Mouse (Mus musculus): ENCODE results near the gene Akr1b7. TPM values are rescaled to one million over a fixed set of nuclear protein-coding genes. Genes with fewer than 3 reads are reported as not detected.
A peak's percentile ranks its signal among the peaks of the same experiment; 100 is the strongest.

Akr1b7 gene
- polyA plus RNA-seq, 1 experiment from 2014 or later = not detected

DNA sequence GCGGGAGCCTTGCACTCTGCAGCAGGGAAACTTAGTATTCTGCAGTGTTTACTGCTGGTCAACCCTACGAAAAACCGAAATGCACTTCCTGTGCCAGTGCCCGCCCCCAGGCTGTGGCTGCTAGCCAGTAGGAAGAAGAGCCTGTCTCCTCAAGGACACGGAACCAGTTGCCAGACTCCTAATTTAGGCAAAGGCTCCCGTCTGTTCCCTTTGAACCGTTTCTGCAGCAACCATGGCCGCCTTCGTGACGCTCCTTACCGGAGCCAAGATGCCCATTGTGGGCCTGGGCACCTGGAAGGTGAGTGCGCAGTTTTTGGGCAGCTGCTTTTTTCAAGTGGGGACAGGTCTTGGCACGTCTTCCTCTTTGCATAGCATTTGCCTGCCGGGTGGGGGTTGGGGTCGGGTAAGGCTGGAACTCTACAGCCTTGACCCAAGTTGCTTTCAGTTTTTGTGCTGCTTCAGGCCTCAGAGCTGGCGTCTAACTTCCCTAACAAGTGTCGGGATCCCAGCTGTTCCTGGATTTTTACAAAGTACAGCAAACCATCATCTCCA is 27.9 kb upstream of the Akr1b7 start, which contains the start of gene Akr1b10:
Gene Akr1b10 (plus strand): TSS at position 109 of the 552 bp plus-strand sequence.
- Histone ChIP-seq H3K4me3 (ENCODE audit: low read depth, low read length) (peak within 1 kb of the TSS; percentile 33), H3K9me3 (replicated peaks; ENCODE audit: control insufficient read depth, low read length) (no peaks in the 10 kb centered on the region), H3K9ac (replicated peaks; ENCODE audit: low read length) (peak within 1 kb of the TSS; percentile 40), H3K36me3 (replicated peaks; ENCODE audit: control insufficient read depth, insufficient read depth, low read depth, low read length) (no peaks in the 10 kb centered on the region), H3K4me1 (ENCODE audit: control insufficient read depth, insufficient read depth, low read length) (no peaks in the 10 kb centered on the region), H3K27me3 (ENCODE audit: control insufficient read depth, insufficient read depth, low read length) (no peaks in the 10 kb centered on the region), H3K27ac (replicated peaks; ENCODE audit: low read depth, low read length) (no peak within 1 kb of the TSS), H3K4me2 (ENCODE audit: low read depth, low read length) (peak within 1 kb of the TSS; percentile 54)
- under 1% methylated on average over 17 of the region's 17 CpGs for WGBS
- ATAC-seq (replicated peaks; ENCODE audit: insufficient number of reproducible peaks, low FRiP score, low TSS enrichment, low read depth) (no peak; the same call in 1 of the 2 replicates), DNase-seq (ENCODE audit: low spot score) (peak; percentile 64)

DNA sequence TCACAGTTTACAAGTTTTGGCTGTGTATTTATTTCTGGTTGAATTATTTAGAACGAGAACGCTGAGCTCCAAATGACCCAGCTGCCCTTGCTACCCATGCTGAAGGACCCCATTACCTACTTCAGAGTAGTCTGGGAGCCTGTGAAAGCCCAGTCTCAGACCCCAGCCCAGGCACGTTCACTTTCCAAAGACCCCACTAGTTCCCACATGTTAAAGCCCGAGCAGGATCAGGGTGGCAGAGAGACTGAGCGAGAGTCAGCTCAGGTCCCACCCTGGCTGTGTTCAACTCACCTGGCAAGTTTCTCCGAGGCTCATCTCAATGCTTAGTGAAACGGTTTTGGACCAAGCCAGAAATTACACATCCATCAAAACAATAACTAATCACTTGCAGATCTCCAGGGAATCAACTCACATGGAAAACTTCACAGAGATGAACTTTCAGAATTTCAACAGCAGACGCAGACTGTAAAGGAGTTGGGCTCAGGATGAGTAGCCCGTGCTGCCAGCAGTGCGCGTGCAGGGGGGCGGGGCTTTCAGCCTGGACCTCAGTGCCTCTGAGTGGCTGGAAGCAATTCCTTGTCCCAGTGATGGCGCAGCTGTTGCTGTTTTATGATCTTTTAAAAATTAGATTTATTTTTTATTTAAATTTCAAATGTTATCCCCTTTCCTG is 27.3 kb upstream of the Akr1b7 start:
- Histone ChIP-seq H3K4me1 (ENCODE audit: control insufficient read depth, insufficient read depth, low read length) (no peaks in the 10 kb centered on the region), H3K27me3 (ENCODE audit: control insufficient read depth, insufficient read depth, low read length) (no peaks in the 10 kb centered on the region), H3K9ac (replicated peaks; ENCODE audit: low read length) (peak overlapping the region; percentile 22; the same call in 1 of the 2 replicates), H3K4me2 (ENCODE audit: low read depth, low read length) (peak overlapping the region; percentile 54), H3K9me3 (replicated peaks; ENCODE audit: control insufficient read depth, low read length) (no peaks in the 10 kb centered on the region), H3K36me3 (replicated peaks; ENCODE audit: control insufficient read depth, insufficient read depth, low read depth, low read length) (no peaks in the 10 kb centered on the region), H3K4me3 (ENCODE audit: low read depth, low read length) (peak overlapping the region; percentile 33), H3K27ac (replicated peaks; ENCODE audit: low read depth, low read length) (no peak overlapping the region)
- ATAC-seq (replicated peaks; ENCODE audit: insufficient number of reproducible peaks, low FRiP score, low TSS enrichment, low read depth) = peak; percentile 78; the same call in 1 of the 2 replicates
- peak; percentile 63 for DNase-seq (ENCODE audit: low spot score)
- 3% methylated on average over 13 of the region's 13 CpGs for WGBS

DNA sequence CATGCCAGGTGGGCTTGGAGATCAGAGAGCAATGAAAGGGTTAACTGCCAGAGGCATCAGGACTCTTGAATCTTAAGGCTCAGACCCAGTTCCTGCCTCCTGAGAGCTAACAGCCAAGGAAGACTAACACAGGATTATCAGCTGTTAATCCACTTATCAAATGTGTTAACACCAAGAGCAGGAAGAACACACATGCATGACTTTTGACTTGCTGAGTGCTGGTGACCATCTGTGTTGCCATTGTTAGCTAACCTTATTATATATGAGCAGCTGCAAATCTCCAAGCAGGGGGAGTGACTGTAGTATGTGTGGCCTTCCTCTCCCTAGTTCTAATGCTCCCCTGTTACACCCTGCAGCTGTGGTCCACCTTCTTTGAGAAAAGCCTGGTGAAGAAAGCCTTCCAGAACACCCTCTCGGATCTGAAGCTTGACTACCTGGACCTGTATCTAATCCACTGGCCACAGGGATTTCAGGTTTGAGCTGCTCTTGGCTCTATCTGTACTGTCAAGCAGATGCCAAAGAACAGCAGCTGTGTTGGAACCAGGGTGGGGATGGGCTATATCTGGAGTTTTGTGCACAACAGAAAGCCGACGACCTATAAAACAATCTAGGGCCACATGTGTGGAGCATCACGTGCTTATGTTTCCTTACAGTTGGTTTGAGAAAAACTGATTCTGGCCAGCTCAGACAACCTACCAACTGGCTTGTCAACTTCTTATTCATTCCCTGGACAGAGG is 23.5 kb upstream of the Akr1b7 start:
- H3K9ac ChIP-seq (replicated peaks; ENCODE audit: low read length) = no peak overlapping the region
- ATAC-seq (replicated peaks; ENCODE audit: insufficient number of reproducible peaks, low FRiP score, low TSS enrichment, low read depth) = no peak
- H3K4me3 ChIP-seq (ENCODE audit: low read depth, low read length) = no peak overlapping the region
- WGBS = 86% methylated on average over 4 of the region's 4 CpGs
- no peaks in the 10 kb centered on the region for H3K36me3 ChIP-seq (replicated peaks; ENCODE audit: control insufficient read depth, insufficient read depth, low read depth, low read length)
- H3K9me3 ChIP-seq (replicated peaks; ENCODE audit: control insufficient read depth, low read length) = no peaks in the 10 kb centered on the region
- H3K27ac ChIP-seq (replicated peaks; ENCODE audit: low read depth, low read length) = no peak overlapping the region
- H3K4me1 ChIP-seq (ENCODE audit: control insufficient read depth, insufficient read depth, low read length) = no peaks in the 10 kb centered on the region
- no peak for DNase-seq (ENCODE audit: low spot score)
- H3K4me2 ChIP-seq (ENCODE audit: low read depth, low read length) = no peak overlapping the region
- no peaks in the 10 kb centered on the region for H3K27me3 ChIP-seq (ENCODE audit: control insufficient read depth, insufficient read depth, low read length)

- 76% methylated on average over 5 of the region's 5 CpGs for WGBS
Measured at GRCm38 (mm10) chr6:34395897-34396296, 16.2 kb upstream of the Akr1b7 start.

GRCm38 (mm10) chr6:34398431-34398830 is 13.7 kb upstream of the Akr1b7 start:
- ATAC-seq (replicated peaks; ENCODE audit: insufficient number of reproducible peaks, low FRiP score, low TSS enrichment, low read depth) = no peak
- 88% methylated on average over 6 of the region's 6 CpGs for WGBS

More at GRCm38 (mm10) chr6:34395897-34396296, 16.2 kb upstream of the Akr1b7 start:
- no peak for ATAC-seq (replicated peaks; ENCODE audit: insufficient number of reproducible peaks, low FRiP score, low TSS enrichment, low read depth)
- no peak for DNase-seq (ENCODE audit: low spot score)
- Histone ChIP-seq H3K4me3 (ENCODE audit: low read depth, low read length) (no peak overlapping the region), H3K36me3 (replicated peaks; ENCODE audit: control insufficient read depth, insufficient read depth, low read depth, low read length) (no peaks in the 10 kb centered on the region), H3K9ac (replicated peaks; ENCODE audit: low read length) (no peak overlapping the region), H3K4me2 (ENCODE audit: low read depth, low read length) (no peak overlapping the region), H3K27me3 (ENCODE audit: control insufficient read depth, insufficient read depth, low read length) (no peaks in the 10 kb centered on the region), H3K27ac (replicated peaks; ENCODE audit: low read depth, low read length) (no peak overlapping the region), H3K4me1 (ENCODE audit: control insufficient read depth, insufficient read depth, low read length) (no peaks in the 10 kb centered on the region), H3K9me3 (replicated peaks; ENCODE audit: control insufficient read depth, low read length) (no peaks in the 10 kb centered on the region)

DNA sequence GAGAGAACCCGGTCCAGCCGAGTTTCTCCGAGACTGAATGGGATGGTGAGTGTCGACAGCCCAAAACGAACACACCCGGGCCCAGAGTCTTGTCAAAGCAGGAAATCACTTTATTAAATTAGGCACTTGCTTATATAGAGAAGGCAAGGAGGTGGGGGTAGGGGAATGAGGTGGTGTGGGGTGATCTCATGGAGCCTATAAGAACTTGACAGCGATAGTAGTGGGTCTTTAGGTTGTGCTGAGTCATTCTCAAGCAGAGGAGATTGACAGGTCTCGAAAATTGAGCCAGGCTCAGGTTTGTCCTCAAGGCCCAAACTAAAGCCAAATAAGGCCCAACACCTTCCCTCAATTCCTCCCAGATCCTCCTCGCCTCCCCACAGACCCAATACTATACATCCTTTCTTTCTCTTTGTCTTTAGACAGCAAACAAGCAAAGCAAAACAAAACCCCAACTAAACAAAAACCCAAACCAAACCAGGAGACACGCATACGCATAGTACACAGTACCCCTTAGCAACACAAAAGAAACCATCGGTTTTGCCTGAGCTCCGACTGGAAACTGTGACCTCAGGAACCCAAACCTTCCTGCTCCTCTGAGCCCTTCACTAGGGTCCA is 12.4 kb upstream of the Akr1b7 start:
- Histone ChIP-seq H3K4me2 (ENCODE audit: low read depth, low read length) (no peak overlapping the region), H3K4me1 (ENCODE audit: control insufficient read depth, insufficient read depth, low read length) (no peaks in the 10 kb centered on the region), H3K27ac (replicated peaks; ENCODE audit: low read depth, low read length) (no peak overlapping the region), H3K9me3 (replicated peaks; ENCODE audit: control insufficient read depth, low read length) (no peaks in the 10 kb centered on the region), H3K27me3 (ENCODE audit: control insufficient read depth, insufficient read depth, low read length) (no peaks in the 10 kb centered on the region), H3K36me3 (replicated peaks; ENCODE audit: control insufficient read depth, insufficient read depth, low read depth, low read length) (no peaks in the 10 kb centered on the region), H3K4me3 (ENCODE audit: low read depth, low read length) (no peak overlapping the region), H3K9ac (replicated peaks; ENCODE audit: low read length) (no peak overlapping the region)
- ATAC-seq (replicated peaks; ENCODE audit: insufficient number of reproducible peaks, low FRiP score, low TSS enrichment, low read depth) (no peak), DNase-seq (ENCODE audit: low spot score) (no peak)
- 78% methylated on average over 13 of the region's 13 CpGs for WGBS

More at GRCm38 (mm10) chr6:34398431-34398830, 13.7 kb upstream of the Akr1b7 start:
- H3K4me1 ChIP-seq (ENCODE audit: control insufficient read depth, insufficient read depth, low read length) = no peaks in the 10 kb centered on the region
- H3K27me3 ChIP-seq (ENCODE audit: control insufficient read depth, insufficient read depth, low read length) = no peaks in the 10 kb centered on the region
- no peak for DNase-seq (ENCODE audit: low spot score)
- H3K27ac ChIP-seq (replicated peaks; ENCODE audit: low read depth, low read length) = no peak overlapping the region
- H3K36me3 ChIP-seq (replicated peaks; ENCODE audit: control insufficient read depth, insufficient read depth, low read depth, low read length) = no peaks in the 10 kb centered on the region
- no peak overlapping the region for H3K4me3 ChIP-seq (ENCODE audit: low read depth, low read length)
- no peaks in the 10 kb centered on the region for H3K9me3 ChIP-seq (replicated peaks; ENCODE audit: control insufficient read depth, low read length)
- no peak overlapping the region for H3K9ac ChIP-seq (replicated peaks; ENCODE audit: low read length)
- no peak overlapping the region for H3K4me2 ChIP-seq (ENCODE audit: low read depth, low read length)

DNA sequence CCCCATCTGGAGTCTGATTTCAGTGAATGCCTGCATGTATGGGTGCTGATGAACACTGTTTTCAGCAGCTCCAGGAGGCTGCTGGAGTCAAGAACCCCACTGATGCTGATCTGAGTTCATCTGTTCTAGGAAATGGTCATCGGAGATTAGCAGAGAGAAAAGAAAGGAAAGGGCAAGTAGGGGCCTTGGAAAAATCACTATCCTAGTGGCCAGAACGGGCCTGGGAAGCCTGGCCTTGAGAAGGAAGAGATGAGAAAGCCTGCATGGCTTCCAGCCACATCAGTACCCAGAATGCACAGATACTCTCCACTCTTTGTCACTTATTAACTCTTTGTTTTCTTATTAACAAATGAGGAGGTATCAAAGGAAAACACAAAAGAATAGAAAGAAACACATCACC is 11.4 kb upstream of the Akr1b7 start:
- H3K9me3 ChIP-seq (replicated peaks; ENCODE audit: control insufficient read depth, low read length) = no peaks in the 10 kb centered on the region
- no peak overlapping the region for H3K4me3 ChIP-seq (ENCODE audit: low read depth, low read length)
- no peaks in the 10 kb centered on the region for H3K27me3 ChIP-seq (ENCODE audit: control insufficient read depth, insufficient read depth, low read length)
- H3K27ac ChIP-seq (replicated peaks; ENCODE audit: low read depth, low read length) = no peak overlapping the region
- no peak overlapping the region for H3K9ac ChIP-seq (replicated peaks; ENCODE audit: low read length)
- no peaks in the 10 kb centered on the region for H3K4me1 ChIP-seq (ENCODE audit: control insufficient read depth, insufficient read depth, low read length)
- H3K36me3 ChIP-seq (replicated peaks; ENCODE audit: control insufficient read depth, insufficient read depth, low read depth, low read length) = no peaks in the 10 kb centered on the region
- 85% methylated on average over 2 of the region's 2 CpGs for WGBS
- no peak overlapping the region for H3K4me2 ChIP-seq (ENCODE audit: low read depth, low read length)
- no peak for ATAC-seq (replicated peaks; ENCODE audit: insufficient number of reproducible peaks, low FRiP score, low TSS enrichment, low read depth)
- no peak for DNase-seq (ENCODE audit: low spot score)
